ENCODE assay signal across 9 mouse cellular contexts in genomic region chr11:67081125-67081649, GRCm38 (mm10). TPM values are rescaled to one million over a fixed set of nuclear protein-coding genes. Genes with fewer than 3 reads are reported as not detected.
DNase-seq lines count a peak whose midpoint lies in the region; ATAC-seq and TF ChIP-seq lines count a peak whose summit lies in the region.
"Had no signal": no experiment of that assay in that cellular context is flagged by ENCODE, and none has a peak within 500 bp of the region (broad histone marks: within the 10 kb centered on the region; RNA-seq: fewer than 3 reads in every experiment).

No protein-coding gene starts in this region.

- no peak for TF ChIP-seq CTCF in liver, embryonic 14.5 days (IDR thresholded peaks at IDR 0.05; ENCODE audit: low read depth)
- TF ChIP-seq CTCF in left cerebral cortex, adult 2 months (IDR thresholded peaks at IDR 0.05) = no peak

- TF ChIP-seq EP300 in liver, embryonic 14.5 days (IDR thresholded peaks at IDR 0.05; ENCODE audit: low read depth) = no peak

- no peak overlapping the region for H3K9ac ChIP-seq in liver, embryonic 14.5 days (replicated peaks)

- 9% methylated on average over 11 of the region's 11 CpGs for WGBS in liver, embryonic 14.5 days (ENCODE audit: insufficient replicate concordance)

- H3K4me3 ChIP-seq in liver, embryonic 14.5 days (ENCODE audit: insufficient read depth in 1 of 2, low read depth in 2 of 2, low read length in 2 of 2) = no peak overlapping the region
- H3K4me3 ChIP-seq in left cerebral cortex, adult 2 months = no peak overlapping the region

- H3K36me3 ChIP-seq in liver, embryonic 14.5 days (replicated peaks; ENCODE audit: control insufficient read depth, insufficient read depth, low read depth) = no peaks in the 10 kb centered on the region

- peaks cover 13% of the 10 kb centered on the region for H3K27me3 ChIP-seq in liver, embryonic 14.5 days (ENCODE audit: control insufficient read depth, insufficient read depth, low read length)

- DNase-seq in adrenal gland, adult 2 months = peak; percentile 19
- no peak for DNase-seq in adrenal gland, adult 18-20 months (ENCODE audit: low spot score in 2 of 2)
- peak; percentile 93 for DNase-seq in R1 (ENCODE audit: low read depth, low spot score)
- DNase-seq in induced T-regulatory cell, adult 2 months (ENCODE audit: low read depth) = peak; percentile 27
- DNase-seq in liver, embryonic 14.5 days (ENCODE audit: low read depth in 3 of 3, low spot score in 3 of 3) = peak; percentile 20 to 30 (median 24)
- peak; percentile 44 for DNase-seq in retina, postnatal 7 days (ENCODE audit: low read depth, low spot score)
- DNase-seq in frontal cortex, adult 2 months (ENCODE audit: extremely low spot score in 1 of 2, low spot score in 1 of 2) = no peak
- no peak for DNase-seq in left cerebral cortex, adult 2 months (ENCODE audit: extremely low spot score in 1 of 2, low spot score in 2 of 2)

- no peaks in the 10 kb centered on the region for H3K9me3 ChIP-seq in liver, embryonic 14.5 days (ENCODE audit: control insufficient read depth, low read length)

- peak; percentile 42; the same call in 1 of the 2 replicates for ATAC-seq in liver, embryonic 14.5 days (ENCODE audit: insufficient read depth)

- no peak overlapping the region for H3K27ac ChIP-seq in liver, embryonic 14.5 days
- H3K27ac ChIP-seq in left cerebral cortex, adult 2 months = no peak overlapping the region

- no peaks in the 10 kb centered on the region for H3K4me1 ChIP-seq in liver, embryonic 14.5 days (replicated peaks; ENCODE audit: control insufficient read depth in 2 of 2, insufficient read depth in 2 of 2, low read length in 1 of 2)

- H3K4me2 ChIP-seq in liver, embryonic 14.5 days (ENCODE audit: low read depth) = no peak overlapping the region

- intact Hi-C loops in left cerebral cortex, adult 2 months (cut with DNase I) = no loop called here

RNA-seq across cellular contexts. Expression of gene Myh3, which starts 3.1 kb away (rescaled TPM):
- under 1 TPM; 0.06 to 0.14 TPM for total RNA-seq in adrenal gland, adult 2 months (2021)
- not detected in 2 replicates for polyA plus RNA-seq in adrenal gland, adult 2 months (2012; rRNA removed)
- total RNA-seq in adrenal gland, adult 18-20 months (2021) = under 1 TPM; 0.06 to 0.07 TPM
- 0.03 and 0.06 TPM in 2 replicates for polyA plus RNA-seq in liver, embryonic 14.5 days (2012; rRNA removed)
- polyA plus RNA-seq in liver, embryonic 14.5 days (2014; fragmentation: Nextera tagmentation; extraction: Ambion mirVana) = 0.06 TPM in 1 of 2 replicates, not detected in the other
- 0.84 and 0.92 TPM in 2 replicates for polyA plus RNA-seq in frontal cortex, adult 2 months (2012; rRNA removed)
- 1 to 10 TPM; 4.7 to 6.0 TPM for total RNA-seq in left cerebral cortex, adult 2 months (2021)
- polyA plus RNA-seq: gonadal fat pad, adult 2 months had no signal

RNA-seq across cellular contexts. Expression of gene Sco1, which starts 28.7 kb away (rescaled TPM):
- 10 to 100 TPM; 19.5 to 22.7 TPM for total RNA-seq in adrenal gland, adult 2 months (2021)
- polyA plus RNA-seq in adrenal gland, adult 2 months (2012; rRNA removed) = 10.5 and 12.0 TPM in 2 replicates
- 10 to 100 TPM; 19.7 to 22.1 TPM for total RNA-seq in adrenal gland, adult 18-20 months (2021)
- 2.2 and 2.9 TPM in 2 replicates for polyA plus RNA-seq in liver, embryonic 14.5 days (2012; rRNA removed)
- polyA plus RNA-seq in liver, embryonic 14.5 days (2014; fragmentation: Nextera tagmentation; extraction: Ambion mirVana) = 4.8 and 4.9 TPM in 2 replicates
- polyA plus RNA-seq in frontal cortex, adult 2 months (2012; rRNA removed) = 6.2 and 7.4 TPM in 2 replicates
- 10 to 100 TPM; 10.2 to 11.2 TPM for total RNA-seq in left cerebral cortex, adult 2 months (2021)

RNA-seq across cellular contexts. Expression of gene Adprm, which starts 28.8 kb away (rescaled TPM):
- 10 to 100 TPM; 23.1 to 26.1 TPM for total RNA-seq in adrenal gland, adult 2 months (2021)
- 3.8 and 4.1 TPM in 2 replicates for polyA plus RNA-seq in adrenal gland, adult 2 months (2012; rRNA removed)
- 10 to 100 TPM; 21.1 to 25.7 TPM for total RNA-seq in adrenal gland, adult 18-20 months (2021)
- 5.9 and 7.9 TPM in 2 replicates for polyA plus RNA-seq in liver, embryonic 14.5 days (2012; rRNA removed)
- polyA plus RNA-seq in liver, embryonic 14.5 days (2014; fragmentation: Nextera tagmentation; extraction: Ambion mirVana) = 9.6 and 9.7 TPM in 2 replicates
- polyA plus RNA-seq in frontal cortex, adult 2 months (2012; rRNA removed) = 22.2 and 24.9 TPM in 2 replicates
- 10 to 100 TPM; 24.2 to 24.8 TPM for total RNA-seq in left cerebral cortex, adult 2 months (2021)

RNA-seq across cellular contexts. Expression of gene Tmem220, which starts 56.2 kb away (rescaled TPM):
- total RNA-seq in adrenal gland, adult 2 months (2021) = 1 to 10 TPM; 6.8 to 8.6 TPM
- polyA plus RNA-seq in adrenal gland, adult 2 months (2012; rRNA removed) = 2.6 TPM in 2 replicates
- total RNA-seq in adrenal gland, adult 18-20 months (2021) = 1 to 10 TPM; 4.9 to 8.9 TPM
- polyA plus RNA-seq in liver, embryonic 14.5 days (2012; rRNA removed) = 1.2 and 1.6 TPM in 2 replicates
- 0.88 and 1.5 TPM in 2 replicates for polyA plus RNA-seq in liver, embryonic 14.5 days (2014; fragmentation: Nextera tagmentation; extraction: Ambion mirVana)
- 0.74 and 0.97 TPM in 2 replicates for polyA plus RNA-seq in frontal cortex, adult 2 months (2012; rRNA removed)
- total RNA-seq in left cerebral cortex, adult 2 months (2021) = under 1 TPM; 0.56 to 0.79 TPM

Comparison
In these comparisons a context has a peak if more than half of its experiments do, and no peak if none do; other contexts are left out.
1. DNase-seq: peak in adrenal gland, adult 2 months (single experiment), R1 (single experiment), induced T-regulatory cell, adult 2 months (single experiment), liver, embryonic 14.5 days (3 of 3) and retina, postnatal 7 days (single experiment); none in adrenal gland, adult 18-20 months (0 of 2), frontal cortex, adult 2 months (0 of 2) and left cerebral cortex, adult 2 months (0 of 2).
2. RNA of gene Myh3, which starts 3.1 kb away (total RNA-seq): 4.7 to 6.0 TPM in left cerebral cortex, adult 2 months; 0.06 to 0.14 TPM in adrenal gland, adult 2 months and 0.06 to 0.07 TPM in adrenal gland, adult 18-20 months; every median in the first group is over 4 times any median in the second.